Mouse (Mus musculus): Measurements from ENCODE around the gene Drd1.

Gene Drd1

DNA sequence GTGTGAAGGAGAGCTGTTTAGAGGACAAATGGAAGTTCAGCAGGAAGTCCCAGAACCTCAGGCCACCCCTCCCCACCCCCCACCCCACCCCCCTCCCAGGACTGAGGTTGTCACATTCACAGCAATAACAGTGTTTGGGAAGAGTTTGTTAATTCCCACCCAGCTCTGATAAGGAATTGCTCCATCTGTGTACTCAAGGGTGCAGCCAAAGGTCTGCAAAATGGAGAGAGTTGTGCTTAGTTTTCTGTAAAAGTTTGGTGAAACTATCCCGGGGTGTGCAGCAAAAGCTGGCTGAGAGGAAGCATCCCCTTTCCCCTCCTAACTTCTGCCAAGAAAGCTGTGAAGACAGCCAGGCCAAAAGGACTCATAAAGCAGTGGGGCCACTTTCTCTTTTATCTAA is 17.6 kb upstream of the Drd1 start:
- DNase-seq (ENCODE audit: low spot score in 2 of 2) = no peak

- DNase-seq (ENCODE audit: low spot score in 2 of 2) = no peak
Observed at GRCm38 (mm10) chr13:54072526-54073057, 17.1 kb upstream of the Drd1 start.

DNA sequence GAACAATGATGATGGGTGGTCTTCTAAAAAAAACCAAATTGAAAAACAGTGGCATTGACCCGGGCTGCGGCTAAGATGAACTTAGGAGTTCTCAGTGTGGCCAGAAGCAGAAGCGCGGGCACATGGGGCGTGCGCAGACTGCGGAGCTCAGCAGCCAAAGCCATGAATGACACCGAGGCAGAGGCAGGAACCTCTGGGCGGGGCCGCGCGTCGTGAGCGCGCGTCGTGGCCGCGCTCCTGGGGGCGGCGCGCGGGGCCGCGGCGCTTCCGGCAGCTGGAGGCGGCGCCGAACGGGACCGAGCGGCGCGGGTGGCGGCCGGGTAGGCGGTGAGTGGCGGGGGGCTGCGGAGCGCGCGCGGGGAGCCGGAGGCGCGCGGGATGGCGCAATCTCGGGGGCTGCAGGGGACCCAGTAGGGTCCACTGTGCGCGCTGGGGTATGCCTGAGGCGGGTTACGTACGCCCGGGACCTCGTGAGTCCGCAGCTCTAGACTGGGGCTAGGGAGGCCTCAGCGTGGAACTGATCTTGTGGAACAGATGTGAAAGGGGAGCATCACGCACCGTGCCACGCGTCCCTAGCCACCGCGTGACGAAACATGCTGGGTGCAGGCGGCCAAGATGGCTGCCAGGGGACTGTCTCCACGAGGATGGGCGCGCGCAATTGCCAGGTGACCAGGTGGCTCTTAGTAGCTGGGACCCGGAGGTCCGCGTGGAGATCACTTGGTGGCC is 16.3 kb upstream of the Drd1 start, which contains the start of gene Sfxn1:
Gene Sfxn1, plus strand, starts transcription at position 264 of the 726 bp plus-strand sequence.
- peak; percentile 45 to 62 for DNase-seq (ENCODE audit: low spot score in 2 of 2)

- no peak for DNase-seq (ENCODE audit: low spot score in 2 of 2)
Observed at GRCm38 (mm10) chr13:54071011-54071410, 15.5 kb upstream of the Drd1 start.

- DNase-seq (ENCODE audit: low spot score in 2 of 2) = no peak
Observed at GRCm38 (mm10) chr13:54067617-54068166, 12.2 kb upstream of the Drd1 start.

DNA sequence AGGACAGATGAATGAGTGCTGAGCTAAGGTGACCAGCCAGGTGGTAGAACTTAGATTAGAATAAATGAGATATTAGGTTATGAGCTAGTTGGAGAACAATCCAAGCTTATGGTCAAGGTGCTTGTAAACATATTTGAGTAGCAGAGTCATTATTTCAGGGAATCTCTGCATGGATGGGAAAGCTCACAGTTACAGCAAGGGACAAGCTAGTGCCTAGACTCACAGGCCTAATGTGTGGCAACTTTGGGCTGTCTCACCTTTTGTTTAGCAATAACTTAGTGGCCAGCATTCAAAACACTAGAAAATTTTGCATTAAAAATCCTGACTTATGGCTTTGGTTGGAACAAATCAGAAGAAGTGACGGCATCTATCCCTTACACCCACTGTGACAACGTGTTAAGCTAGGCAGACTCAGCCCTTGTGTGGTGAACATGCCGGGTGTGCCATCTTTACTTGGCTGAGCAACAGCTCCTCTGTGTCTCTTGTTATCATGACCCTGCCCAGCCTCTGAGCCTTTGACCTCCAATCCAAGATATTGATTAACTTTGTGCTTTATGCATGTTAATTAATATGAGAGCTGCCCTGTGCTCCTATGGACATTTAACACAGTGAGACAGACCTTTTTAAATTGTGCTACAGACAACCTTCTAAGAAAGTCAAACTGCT is 10.7 kb upstream of the Drd1 start:
- DNase-seq (ENCODE audit: low spot score in 2 of 2) = no peak

DNA sequence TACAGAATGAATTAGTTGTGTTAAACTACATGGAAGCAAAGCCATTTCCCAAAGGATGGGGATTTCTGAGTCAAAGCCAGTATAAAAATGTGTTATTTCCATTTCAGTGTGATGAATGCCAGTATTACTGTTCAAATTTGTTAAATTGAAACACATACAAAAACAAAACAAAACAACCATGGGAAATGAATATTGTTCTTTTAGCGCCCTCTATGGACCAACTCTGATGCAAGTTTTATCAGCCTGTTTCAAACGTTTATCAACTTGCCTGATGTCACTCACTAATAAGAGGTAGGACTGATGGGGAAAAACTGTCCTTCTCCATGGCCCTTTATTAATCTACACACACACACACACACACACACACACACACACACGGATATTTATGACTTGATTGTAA is 7.8 kb upstream of the Drd1 start:
- DNase-seq (ENCODE audit: low spot score in 2 of 2) = no peak

- DNase-seq (ENCODE audit: low spot score in 2 of 2) = no peak
Observed at GRCm38 (mm10) chr13:54062068-54062467, 6.6 kb upstream of the Drd1 start.

DNA sequence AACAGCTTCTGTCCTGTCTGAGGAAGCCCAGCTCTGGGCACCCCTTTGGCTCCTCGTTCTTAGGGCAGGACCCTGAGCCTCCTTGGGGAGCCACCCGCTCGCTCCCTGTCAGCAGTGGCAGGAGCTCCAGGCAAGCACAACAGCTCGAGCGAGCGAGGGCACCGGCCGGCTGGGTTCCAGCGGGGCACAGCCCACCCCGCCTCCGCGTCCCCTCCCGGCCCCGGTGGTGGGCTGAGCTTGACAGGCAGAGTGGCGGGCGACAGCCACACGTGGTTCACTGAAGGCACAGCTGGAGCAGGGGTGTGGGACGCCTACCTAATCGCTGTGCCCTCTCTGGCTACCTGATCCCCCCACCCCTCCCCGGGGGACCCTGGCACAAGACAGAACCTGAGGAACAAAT is 543 bp downstream of the Drd1 start:
- no peak for DNase-seq (ENCODE audit: low spot score in 2 of 2)

DNA sequence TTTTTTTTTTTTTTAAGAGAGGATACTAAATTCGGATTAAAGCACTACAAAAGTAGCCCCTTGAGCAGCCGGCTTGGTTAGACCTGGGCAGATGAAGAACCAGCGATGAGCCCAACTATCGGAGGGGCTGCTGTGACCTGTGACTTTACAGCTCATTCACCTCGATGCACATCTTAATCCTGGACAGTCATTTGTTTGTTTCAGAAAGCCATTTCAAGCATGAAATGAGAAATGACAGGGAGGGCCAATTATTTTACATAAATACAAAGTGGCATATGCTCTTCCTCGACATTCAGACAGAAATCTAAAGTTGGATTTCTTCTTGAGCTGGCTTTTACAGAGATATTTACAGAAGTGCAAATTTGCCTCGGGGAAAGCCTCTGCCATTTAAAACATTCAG is 3.9 kb downstream of the Drd1 start:
- no peak for DNase-seq (ENCODE audit: low spot score in 2 of 2)

DNA sequence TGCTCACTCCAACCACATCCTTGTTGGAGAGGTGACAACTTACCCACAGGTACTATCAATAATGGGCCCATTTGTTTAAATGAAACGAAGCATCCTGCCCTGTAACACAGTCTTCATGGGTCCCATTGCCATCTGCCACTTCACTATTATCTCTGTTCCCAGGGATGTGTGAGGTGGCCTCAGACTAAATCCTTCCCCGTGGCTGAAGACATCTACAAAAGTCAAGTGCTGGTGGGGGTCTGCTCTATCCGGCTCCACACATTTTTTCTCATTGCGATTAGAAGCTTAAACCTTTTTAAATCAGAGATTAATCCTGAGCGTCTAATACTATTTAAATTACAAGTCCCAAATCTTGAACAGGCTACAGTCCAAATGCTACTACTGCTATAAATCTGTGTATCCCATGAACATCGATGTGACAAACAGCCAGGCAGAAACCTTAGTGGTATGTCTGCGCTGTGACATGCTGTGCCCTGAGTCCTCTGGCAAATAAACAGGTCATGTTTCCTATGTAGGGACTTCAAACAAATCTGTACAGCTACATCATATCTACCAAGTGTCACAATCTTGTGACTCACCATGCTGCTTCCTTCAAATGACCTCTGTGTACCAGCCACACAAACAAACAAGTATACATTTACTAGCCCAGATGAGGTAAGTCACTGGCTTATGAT is 6.7 kb downstream of the Drd1 start:
- DNase-seq (ENCODE audit: low spot score in 2 of 2) = no peak

DNA sequence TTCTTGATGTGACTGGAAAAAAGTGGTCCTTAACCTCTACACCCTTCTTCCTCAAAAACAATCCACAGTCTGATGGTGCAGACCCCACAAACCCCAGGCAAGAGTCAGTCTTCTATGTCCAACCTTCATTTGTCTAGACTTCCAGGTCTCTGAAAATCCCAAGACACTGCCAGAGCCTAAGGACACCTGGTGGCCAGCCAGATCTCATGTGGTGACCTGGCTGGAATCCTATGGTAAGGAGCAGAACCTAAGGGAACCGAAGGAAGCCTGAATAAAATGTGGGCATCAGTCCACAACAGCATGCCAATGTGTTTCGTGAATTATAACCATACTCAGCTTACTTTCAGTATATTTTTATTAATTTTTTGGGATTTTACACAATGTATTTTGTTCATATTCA is 15.2 kb downstream of the Drd1 start:
- no peak for DNase-seq (ENCODE audit: low spot score in 2 of 2)

DNA sequence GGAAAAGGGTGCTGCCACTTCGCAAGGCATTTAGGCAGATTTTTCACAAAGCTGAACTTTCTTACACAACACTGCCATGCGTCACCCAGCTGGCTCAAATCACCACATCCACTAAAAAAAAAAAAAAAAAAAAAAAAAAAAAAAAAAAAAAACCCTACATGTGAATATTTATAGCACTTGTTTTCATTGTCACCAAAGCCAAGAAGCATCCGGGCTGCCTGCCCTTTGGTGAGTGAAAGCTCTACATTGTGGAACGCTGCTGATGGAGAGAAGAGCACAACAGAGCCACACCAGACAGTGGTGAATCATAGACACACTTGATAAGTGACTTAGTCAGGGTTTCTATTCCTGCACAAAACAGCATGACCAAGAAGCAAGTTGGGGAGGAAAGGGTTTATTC is 17.6 kb downstream of the Drd1 start:
- DNase-seq (ENCODE audit: low spot score in 2 of 2) = no peak

DNA sequence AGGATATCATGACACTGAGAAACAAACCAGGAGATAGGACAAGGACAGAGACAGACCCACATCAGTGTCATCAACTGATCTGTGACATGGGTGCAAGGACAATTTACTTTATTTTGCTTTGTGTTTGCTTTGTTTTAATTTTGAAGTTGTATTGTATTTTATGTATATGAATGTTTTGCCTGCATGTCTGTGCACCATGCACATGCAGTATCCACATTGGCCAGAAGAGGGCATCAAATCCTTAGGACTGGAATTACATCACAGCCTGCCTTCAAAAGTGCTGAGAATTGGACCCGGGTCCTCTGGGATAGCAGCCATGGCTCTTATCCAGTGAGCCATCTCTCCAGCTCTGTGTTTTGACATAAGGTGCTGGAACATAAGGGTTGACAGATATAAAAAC is 20.0 kb downstream of the Drd1 start:
- no peak for DNase-seq (ENCODE audit: low spot score in 2 of 2)

DNA sequence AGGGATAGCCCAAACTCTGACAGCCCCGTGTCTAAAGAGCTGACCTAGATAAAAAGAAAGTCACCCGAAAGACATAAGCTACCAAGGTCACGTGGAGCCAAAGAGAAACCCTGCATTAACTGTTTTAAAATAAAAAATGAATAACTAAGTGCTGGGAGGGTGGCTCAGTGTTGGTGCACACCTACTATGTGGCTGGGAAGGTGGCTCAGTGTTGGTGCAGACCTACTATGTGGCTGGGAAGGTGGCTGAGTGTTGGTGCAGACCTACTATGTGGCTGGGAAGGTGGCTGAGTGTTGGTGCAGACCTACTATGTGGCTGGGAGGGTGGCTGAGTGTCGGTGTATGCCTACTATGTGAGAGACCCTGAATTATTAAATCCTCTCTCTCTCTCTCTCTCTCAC is 21.9 kb downstream of the Drd1 start:
- no peak for DNase-seq (ENCODE audit: low spot score in 2 of 2)

DNA sequence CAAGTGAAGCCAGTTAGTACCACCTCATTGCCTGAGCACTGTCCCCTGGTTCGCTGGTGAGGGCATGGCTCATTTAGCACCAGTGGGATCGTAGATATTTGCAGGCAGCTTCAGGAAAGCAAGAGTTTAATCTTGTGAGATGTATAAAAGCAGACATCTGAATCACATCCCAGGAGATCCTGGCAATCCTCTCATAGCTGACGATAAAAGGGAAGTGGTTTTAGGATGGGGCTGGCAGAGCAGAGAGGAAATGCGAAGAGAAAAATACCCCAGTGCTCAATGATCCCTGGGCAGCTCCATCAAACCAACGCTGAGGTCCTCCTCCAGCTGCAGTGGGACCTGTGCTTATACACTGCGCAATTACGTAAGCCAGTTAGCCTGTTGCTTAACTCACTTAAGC is 28.4 kb downstream of the Drd1 start:
- DNase-seq (ENCODE audit: low spot score in 2 of 2) = no peak

DNA sequence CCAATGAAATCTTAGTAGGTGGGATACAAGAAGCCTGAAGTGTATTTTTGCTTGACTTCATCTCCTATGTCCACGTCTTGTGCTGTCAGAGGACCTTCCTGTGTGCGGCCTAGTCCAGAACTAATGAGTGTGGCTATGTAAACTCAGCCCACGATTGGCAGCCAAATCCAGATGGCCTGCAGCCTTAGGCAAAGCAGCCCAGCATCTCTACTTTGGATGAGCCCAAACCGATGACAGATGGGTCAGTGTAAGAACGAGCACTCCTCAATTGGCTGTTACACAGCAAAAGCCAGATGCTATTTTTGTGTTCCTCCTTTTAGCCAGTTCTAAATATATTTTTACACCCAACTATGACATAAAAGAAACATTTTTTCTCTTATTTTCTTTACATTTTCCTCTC is 32.2 kb downstream of the Drd1 start:
- DNase-seq (ENCODE audit: low spot score in 2 of 2) = no peak

- no peak for DNase-seq (ENCODE audit: low spot score in 2 of 2)
Observed at GRCm38 (mm10) chr13:54008716-54009115, 46.8 kb downstream of the Drd1 start.

Measured in spleen, postnatal 14 days (tissue).